Mouse (Mus musculus) brain, adult 10 weeks (tissue): Measurements from ENCODE around the gene Mei4. TPM values are rescaled to one million over a fixed set of nuclear protein-coding genes. Genes with fewer than 3 reads are reported as not detected.

Experiments used
- polyA plus RNA-seq: library from polyadenylated mRNA; stranded (reverse); fragments of 350-450 nt; fragmentation: Illumina TruSeq; extraction: RNeasy Lipid Tissue Mini Kit (QIAGEN cat#74804); gene quantifications from one replicate; pipeline ENCODE4 v1.2.3, GENCODE M21; 2015; ENCODE audit warnings: low read depth, low replicate concordance

Gene Mei4
- 1.2 TPM for polyA plus RNA-seq

DNA sequence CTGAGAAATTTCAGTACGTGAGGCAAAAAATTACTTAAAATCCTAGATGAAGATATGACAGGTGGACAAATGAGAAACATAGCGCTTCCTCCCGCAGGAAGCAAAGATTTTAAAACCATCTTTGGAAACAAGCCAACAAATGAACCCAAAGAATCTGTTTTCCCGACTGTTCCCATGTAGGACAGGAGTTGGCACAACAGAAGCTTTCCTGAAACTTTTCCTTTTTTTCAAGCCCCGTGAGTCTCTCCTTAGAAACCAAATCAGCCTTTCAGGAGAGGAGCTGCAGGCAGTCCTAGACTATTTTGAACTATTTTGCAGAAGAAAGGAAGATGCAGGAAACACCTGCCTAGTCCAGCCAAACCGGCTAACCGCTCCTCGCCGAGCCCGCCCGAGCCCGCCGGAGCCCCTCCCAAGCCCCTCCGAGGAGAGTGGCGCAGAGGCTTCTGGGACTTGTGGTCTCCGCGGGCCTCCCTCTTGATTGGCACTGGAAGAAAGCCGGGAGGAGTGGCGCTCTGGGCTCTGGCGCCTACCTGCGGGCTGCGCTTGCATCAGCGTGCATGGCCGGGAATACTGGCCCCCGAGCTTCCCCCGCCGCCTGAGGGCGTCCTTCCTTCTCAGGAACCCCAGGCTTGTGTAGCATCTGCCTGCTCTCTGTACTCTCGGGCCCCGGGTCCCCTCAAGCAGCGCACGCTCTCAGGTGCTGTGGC lies at the start of gene Mei4:
Gene Mei4, plus strand, starts transcription at position 490 of the 707 bp plus-strand sequence.

Other genes with a start within 250 kb of the Mei4 start
- 12.3 TPM for gene Htr1b, start 229.8 kb upstream of the Mei4 start, polyA plus RNA-seq